Mouse (Mus musculus) stomach, postnatal 0 days (tissue): ENCODE data around the gene Ppm1f.

ENCODE experiments used
- CTCF ChIP-seq: IDR thresholded peaks from 2 replicates; pipeline ENCODE4 v1.5.1; 2016; ENCODE audit warnings: antibody characterized with exemption, low read depth, mild to moderate bottlenecking, moderate library complexity
- EP300 ChIP-seq: optimal IDR thresholded peaks from 2 replicates; pipeline ENCODE3; 2016; ENCODE audit warnings: antibody characterized with exemption

DNA sequence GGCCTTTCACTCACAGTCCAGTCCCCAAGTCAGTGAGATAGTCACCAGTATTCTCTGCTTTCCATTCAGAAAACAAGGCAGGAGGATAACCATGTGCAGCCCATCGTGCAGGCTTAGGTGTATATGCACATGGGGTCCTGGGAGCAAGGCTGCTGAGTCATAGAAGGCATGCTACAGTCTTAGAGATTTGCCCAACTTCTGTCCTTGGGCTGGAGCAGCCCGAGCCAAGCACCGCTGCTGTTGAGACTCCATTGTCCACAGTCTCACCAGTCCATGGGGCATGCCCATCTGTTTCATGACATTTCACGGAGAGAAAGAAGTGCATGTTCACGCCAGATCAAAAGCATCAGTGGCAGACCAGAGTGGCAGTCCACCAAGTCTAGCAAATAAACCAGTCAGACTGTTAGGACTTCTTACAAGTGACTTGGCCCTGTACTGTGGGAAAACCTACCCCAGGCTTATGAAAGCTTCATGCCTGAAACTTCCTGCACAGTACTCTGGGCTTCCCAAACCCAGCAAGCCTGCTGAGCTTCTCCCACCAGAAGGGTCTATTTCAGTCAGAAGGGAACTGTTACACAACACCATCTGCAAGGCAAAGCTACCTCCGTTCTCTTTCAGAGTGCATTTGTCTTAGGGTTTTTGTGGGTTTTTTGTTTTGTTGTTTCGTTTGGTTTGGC, 22.3 kb downstream of the Ppm1f start:
- TF ChIP-seq CTCF: no peak
- no peak for TF ChIP-seq EP300
